Mouse (Mus musculus) intestine, postnatal 0 days (tissue): ENCODE measurements around the gene Slc9a9. TPM values are rescaled to one million over a fixed set of nuclear protein-coding genes. Genes with fewer than 3 reads are reported as not detected.

Source experiments
- ATAC-seq: fragments of 200-750 bp; cut with Nextera tagmentation; 2 replicates; pipeline ENCODE4 v1.8.0; 2017; ENCODE audit warnings: mild to moderate bottlenecking, moderate TSS enrichment, moderate library complexity
- H3K27ac ChIP-seq: fragments of 300-500 bp; sonication (generic); 2 replicates; pipeline ENCODE4 v1.5.1; 2014; ENCODE audit warnings: mild to moderate bottlenecking, low read depth, low read length, moderate library complexity
- H3K27me3 ChIP-seq: fragments of 300-500 bp; sonication (generic); replicated peaks from 2 replicates; pipeline ENCODE4 v1.6.1; 2014; ENCODE audit warnings: low read length, mixed read lengths; ENCODE audit not compliant: control insufficient read depth, insufficient read depth
- H3K36me3 ChIP-seq: fragments of 300-500 bp; sonication (generic); 2 replicates; pipeline ENCODE4 v1.6.1; 2014; ENCODE audit warnings: mild to moderate bottlenecking, moderate library complexity; ENCODE audit not compliant: control insufficient read depth, insufficient read depth
- H3K4me1 ChIP-seq: fragments of 300-500 bp; sonication (generic); replicated peaks from 2 replicates; pipeline ENCODE4 v1.6.1; 2014; ENCODE audit warnings: antibody characterized with exemption, low read length, mixed read lengths; ENCODE audit not compliant: control insufficient read depth, insufficient read depth
- H3K4me2 ChIP-seq: fragments of 300-500 bp; sonication (generic); replicated peaks from 2 replicates; pipeline ENCODE4 v1.6.1; 2014; ENCODE audit warnings: low read depth, mild to moderate bottlenecking, moderate library complexity
- H3K4me3 ChIP-seq: fragments of 300-500 bp; sonication (generic); 2 replicates; pipeline ENCODE4 v1.5.1; 2014; ENCODE audit warnings: low read depth, low read length
- H3K9ac ChIP-seq: fragments of 300-500 bp; sonication (generic); 2 replicates; pipeline ENCODE4 v1.6.1; 2014; ENCODE audit warnings: mild to moderate bottlenecking, low read depth, low read length
- H3K9me3 ChIP-seq: fragments of 300-500 bp; sonication (generic); 2 replicates; pipeline ENCODE4 v1.6.1; 2016; ENCODE audit warnings: mixed run types; ENCODE audit not compliant: control insufficient read depth
- CTCF ChIP-seq: sonication (generic); IDR thresholded peaks from 2 replicates; pipeline ENCODE4 v1.5.1; 2016; ENCODE audit warnings: low read depth, mild to moderate bottlenecking, control low read depth, antibody characterized with exemption, moderate library complexity
- WGBS: fragments of 180-500 bp; shearing (Covaris S2); extraction: QIAGEN DNeasy Blood & Tissue Kit; methylation state at CpG from one replicate; pipeline ENCODE4 v1.1.7; 2014; 5-methylcytosine and 5-hydroxymethylcytosine counted together
- polyA plus RNA-seq: library from polyadenylated mRNA; unstranded; fragments of >200 nt; fragmentation: Nextera tagmentation; extraction: Ambion mirVana; gene quantifications from 2 replicates; pipeline ENCODE4 v1.2.1, GENCODE M21; 2015

Slc9a9 gene
- 1.0 and 1.2 TPM in 2 replicates for polyA plus RNA-seq

- no peak; the same call in 1 of the 2 replicates for ATAC-seq
These were observed at the start of gene Slc9a9 for GRCm38 (mm10) chr9:94669791-94670577. Slc9a9 (plus strand) TSS chr9:94669909.

GRCm38 (mm10) chr9:94620342-94620741 lies 49.4 kb upstream of the Slc9a9 start:
- TF ChIP-seq CTCF: no peak
- no peak for ATAC-seq
- H3K36me3 ChIP-seq: no peaks in the 10 kb centered on the region
- H3K9me3 ChIP-seq: no peaks in the 10 kb centered on the region
- no peaks in the 10 kb centered on the region for H3K27me3 ChIP-seq
- 82% methylated on average over 6 of the region's 6 CpGs for WGBS
- H3K4me2 ChIP-seq: no peak overlapping the region
- H3K4me1 ChIP-seq: no peaks in the 10 kb centered on the region
- H3K4me3 ChIP-seq: no peak overlapping the region
- no peak overlapping the region for H3K9ac ChIP-seq
- no peak overlapping the region for H3K27ac ChIP-seq

More at GRCm38 (mm10) chr9:94669791-94670577, at the start of gene Slc9a9:
- Histone ChIP-seq H3K9ac (peak within 1 kb of the TSS; percentile 12; the same call in 1 of the 2 replicates), H3K36me3 (no peaks in the 10 kb centered on the region), H3K4me3 (peak within 1 kb of the TSS; percentile 43), H3K27me3 (no peaks in the 10 kb centered on the region), H3K4me1 (no peaks in the 10 kb centered on the region), H3K9me3 (no peaks in the 10 kb centered on the region), H3K27ac (no peak within 1 kb of the TSS), H3K4me2 (peak within 1 kb of the TSS; percentile 64)
- 2% methylated on average over 23 of the region's 23 CpGs for WGBS
- TF ChIP-seq CTCF: peak; percentile 23; the same call in 1 of the 2 replicates

GRCm38 (mm10) chr9:94620846-94621245 lies 48.9 kb upstream of the Slc9a9 start:
- Histone ChIP-seq H3K27ac (no peak overlapping the region), H3K9ac (no peak overlapping the region), H3K4me1 (no peaks in the 10 kb centered on the region), H3K36me3 (no peaks in the 10 kb centered on the region), H3K4me3 (no peak overlapping the region), H3K4me2 (no peak overlapping the region), H3K9me3 (no peaks in the 10 kb centered on the region), H3K27me3 (no peaks in the 10 kb centered on the region)
- WGBS: 90% methylated on average over 10 of the region's 10 CpGs
- no peak for ATAC-seq
- TF ChIP-seq CTCF: no peak

GRCm38 (mm10) chr9:94621902-94622301 lies 47.8 kb upstream of the Slc9a9 start:
- no peaks in the 10 kb centered on the region for H3K9me3 ChIP-seq

GRCm38 (mm10) chr9:94626737-94627136 lies 43.0 kb upstream of the Slc9a9 start:
- no peaks in the 10 kb centered on the region for H3K4me1 ChIP-seq
- no peak for ATAC-seq

More at GRCm38 (mm10) chr9:94621902-94622301, 47.8 kb upstream of the Slc9a9 start:
- H3K4me3 ChIP-seq: no peak overlapping the region
- H3K36me3 ChIP-seq: no peaks in the 10 kb centered on the region
- no peak overlapping the region for H3K9ac ChIP-seq
- WGBS: 67% methylated on average over 2 of the region's 2 CpGs
- no peak for ATAC-seq
- no peaks in the 10 kb centered on the region for H3K27me3 ChIP-seq
- TF ChIP-seq CTCF: no peak
- H3K4me1 ChIP-seq: no peaks in the 10 kb centered on the region
- no peak overlapping the region for H3K27ac ChIP-seq
- no peak overlapping the region for H3K4me2 ChIP-seq

DNA sequence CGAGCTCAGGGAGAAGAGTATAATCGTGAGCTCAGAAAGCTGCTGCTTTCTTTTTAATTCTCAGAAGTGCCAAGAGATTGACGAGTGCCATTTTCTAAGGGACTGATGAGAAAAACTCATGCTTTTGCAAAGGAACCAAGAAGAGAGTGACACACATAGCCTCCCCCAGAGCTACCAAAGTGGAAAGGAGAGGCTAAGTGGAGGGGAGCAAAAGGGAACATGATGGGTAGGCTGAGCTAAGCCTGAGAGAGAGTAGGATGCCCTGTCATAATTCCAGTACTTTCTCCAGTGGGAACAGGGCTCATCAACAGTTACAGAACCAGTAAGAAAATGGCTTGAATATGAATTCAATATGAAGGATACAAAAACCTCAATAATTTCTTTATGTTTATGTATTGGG lies 40.8 kb upstream of the Slc9a9 start:
- Histone ChIP-seq H3K27me3 (no peaks in the 10 kb centered on the region), H3K27ac (no peak overlapping the region), H3K4me3 (no peak overlapping the region), H3K9me3 (no peaks in the 10 kb centered on the region), H3K4me2 (no peak overlapping the region), H3K9ac (no peak overlapping the region), H3K36me3 (no peaks in the 10 kb centered on the region), H3K4me1 (no peaks in the 10 kb centered on the region)
- no peak for TF ChIP-seq CTCF
- 79% methylated on average over 3 of the region's 3 CpGs for WGBS
- ATAC-seq: no peak

More at GRCm38 (mm10) chr9:94626737-94627136, 43.0 kb upstream of the Slc9a9 start:
- Histone ChIP-seq H3K9ac (no peak overlapping the region), H3K4me3 (no peak overlapping the region), H3K4me2 (no peak overlapping the region), H3K9me3 (no peaks in the 10 kb centered on the region), H3K27ac (no peak overlapping the region), H3K36me3 (no peaks in the 10 kb centered on the region), H3K27me3 (no peaks in the 10 kb centered on the region)
- no peak for TF ChIP-seq CTCF
- WGBS: 68% methylated on average over 3 of the region's 3 CpGs
